Mouse (Mus musculus): ENCODE measurements around the gene Sertad2.
A peak's percentile ranks its signal among the peaks of the same experiment; 100 is the strongest.

Gene Sertad2

DNA sequence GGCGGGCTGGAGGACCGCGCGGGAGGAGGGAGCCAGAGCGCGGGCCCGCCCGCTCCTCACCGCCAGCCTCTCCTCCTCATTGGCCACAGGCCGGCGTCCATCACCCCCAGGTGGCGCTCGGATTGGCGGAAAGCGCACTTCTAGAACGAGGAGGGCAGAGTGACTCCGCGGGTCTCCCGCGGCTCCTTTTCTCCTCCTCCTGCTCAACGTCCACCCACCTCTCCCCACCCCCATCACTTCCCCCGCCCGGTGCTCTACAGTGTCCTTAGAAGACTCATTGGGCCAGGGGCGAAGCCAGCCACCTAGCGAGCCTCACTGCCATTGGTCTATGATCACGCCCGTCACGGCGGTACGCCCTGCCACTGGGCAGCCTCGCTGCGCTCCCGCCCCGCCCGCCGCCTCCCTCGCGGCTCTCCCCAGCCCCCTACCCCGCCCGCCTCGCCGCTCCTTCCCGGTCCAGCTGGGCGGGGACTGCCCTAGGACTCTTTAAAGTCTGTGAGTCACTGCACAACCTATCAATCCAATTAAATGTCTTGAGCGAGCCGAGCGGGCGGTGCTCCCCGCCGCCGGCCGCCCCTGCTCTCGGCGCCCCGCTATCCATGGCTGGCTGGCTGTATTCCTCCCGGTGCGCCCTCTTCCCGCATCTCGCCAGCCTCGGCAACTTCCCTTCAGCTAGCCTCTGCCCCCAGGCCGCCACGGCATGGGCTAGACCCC lies at the start of gene Sertad2:
Sertad2 (plus strand) TSS at position 515 of the 714 bp plus-strand sequence.
- DNase-seq (ENCODE audit: low spot score in 2 of 2), result peak; percentile 99 to 100

DNA sequence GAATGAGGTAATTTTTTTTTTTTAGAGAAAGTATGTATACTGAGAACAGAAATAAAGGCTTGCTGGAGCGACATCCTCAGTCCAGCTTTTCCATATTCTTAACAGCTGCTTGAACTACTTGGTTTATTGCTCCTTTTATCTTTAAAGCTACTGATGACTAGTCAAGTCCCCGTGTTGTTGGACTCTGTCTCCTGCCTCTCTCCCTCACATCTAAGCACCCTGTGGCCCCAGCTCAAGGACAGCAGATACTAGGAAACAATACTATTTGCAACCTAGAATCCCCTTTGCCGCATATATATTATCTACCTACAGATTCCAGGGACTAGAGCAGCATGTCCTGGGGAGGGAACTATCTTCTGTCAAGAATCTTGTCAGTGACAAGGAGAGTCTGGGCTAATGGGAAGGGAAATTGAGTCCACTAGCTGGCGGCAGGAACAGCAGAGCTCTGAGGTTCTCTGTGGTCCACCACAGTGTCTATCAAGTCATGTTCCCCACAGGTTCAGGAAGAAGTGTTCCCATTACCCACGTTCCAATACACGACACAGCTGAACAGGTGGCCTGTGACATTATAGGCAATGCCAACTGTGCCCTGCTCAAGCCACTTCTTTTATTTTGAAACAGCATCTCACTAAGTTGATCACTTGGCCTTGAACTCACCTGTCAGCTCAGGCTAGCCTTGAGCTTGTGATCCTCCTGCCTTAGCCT lies 49.0 kb upstream of the Sertad2 start:
- no peak for DNase-seq (ENCODE audit: low spot score in 2 of 2)

DNA sequence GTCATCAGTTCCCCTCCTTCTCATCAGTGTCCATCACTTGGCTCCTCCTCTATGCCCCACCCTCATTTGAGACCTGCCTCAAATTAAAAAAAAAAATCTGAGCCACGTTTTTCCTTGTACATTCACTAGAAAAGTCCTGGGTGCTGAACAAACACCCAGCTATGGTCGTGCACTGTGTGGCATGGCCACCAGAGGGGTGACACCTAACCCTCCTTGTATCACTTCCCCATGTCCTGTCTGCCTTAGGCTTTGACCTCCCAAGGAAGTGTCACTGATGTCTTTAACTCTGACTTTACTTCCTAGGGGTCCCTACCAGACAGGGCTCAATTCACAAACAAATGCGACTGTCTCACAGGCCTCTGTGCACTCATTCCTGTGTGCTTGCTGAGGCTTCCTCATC lies 42.5 kb upstream of the Sertad2 start:
- no peak for DNase-seq (ENCODE audit: low spot score in 2 of 2)

DNA sequence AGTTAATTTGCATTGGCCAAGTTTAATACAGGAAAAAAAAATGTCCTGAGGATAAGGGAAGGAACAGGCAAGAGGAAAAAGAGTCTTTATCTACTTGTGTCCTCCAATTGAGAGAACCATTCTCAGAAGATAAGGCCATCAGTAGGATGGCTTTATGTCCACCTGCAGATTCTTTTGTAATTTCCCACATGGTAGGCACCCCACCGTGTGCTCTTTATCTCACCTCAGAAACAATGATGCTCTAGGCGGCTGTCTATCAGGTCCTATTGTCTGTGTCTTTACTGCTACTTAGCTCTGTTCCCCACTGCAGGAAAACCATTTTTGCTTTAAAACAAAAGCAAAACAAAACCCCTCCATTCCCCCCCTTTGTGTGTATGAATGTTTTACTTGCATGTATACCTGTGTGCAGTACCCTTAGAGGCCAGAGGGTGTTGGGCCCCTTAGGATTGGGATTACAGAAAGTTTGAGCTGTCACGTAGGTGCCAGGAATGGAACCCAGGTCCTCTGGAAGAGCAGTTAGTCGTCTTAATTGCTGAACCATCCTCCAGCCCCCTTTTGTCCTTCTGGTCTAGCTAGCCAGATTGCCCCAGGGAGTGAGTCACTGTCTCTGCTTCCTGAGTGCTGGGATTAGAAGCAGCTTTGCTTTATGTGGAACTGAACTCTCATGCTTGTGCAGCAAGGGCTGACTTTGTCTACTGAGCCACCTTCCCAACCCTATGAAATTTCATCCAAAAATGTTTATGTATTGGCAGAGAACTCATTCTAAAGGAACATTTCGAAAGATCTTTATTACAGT lies 41.7 kb upstream of the Sertad2 start:
- DNase-seq (ENCODE audit: low spot score in 2 of 2), result no peak

DNA sequence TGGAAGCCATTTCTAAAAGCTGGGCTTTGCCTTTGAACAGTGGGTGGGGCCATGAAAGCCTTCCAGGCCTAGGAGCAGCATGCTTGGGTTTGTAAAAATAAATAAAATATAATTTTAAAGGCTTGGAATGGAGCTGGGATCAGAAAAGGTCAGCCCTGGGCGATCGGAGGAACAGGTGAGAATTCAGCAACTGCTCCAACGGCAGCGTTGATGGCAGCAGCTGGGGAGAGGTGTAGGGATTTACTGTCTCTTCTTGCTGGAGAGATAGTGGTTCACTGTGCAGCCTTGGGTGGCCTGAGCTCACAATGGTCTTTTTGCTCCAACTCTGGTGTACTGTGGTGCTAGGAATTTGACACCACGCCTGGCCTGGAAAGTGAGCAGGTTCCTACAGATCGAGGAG lies 29.5 kb upstream of the Sertad2 start:
- no peak for DNase-seq (ENCODE audit: low spot score in 2 of 2)

DNA sequence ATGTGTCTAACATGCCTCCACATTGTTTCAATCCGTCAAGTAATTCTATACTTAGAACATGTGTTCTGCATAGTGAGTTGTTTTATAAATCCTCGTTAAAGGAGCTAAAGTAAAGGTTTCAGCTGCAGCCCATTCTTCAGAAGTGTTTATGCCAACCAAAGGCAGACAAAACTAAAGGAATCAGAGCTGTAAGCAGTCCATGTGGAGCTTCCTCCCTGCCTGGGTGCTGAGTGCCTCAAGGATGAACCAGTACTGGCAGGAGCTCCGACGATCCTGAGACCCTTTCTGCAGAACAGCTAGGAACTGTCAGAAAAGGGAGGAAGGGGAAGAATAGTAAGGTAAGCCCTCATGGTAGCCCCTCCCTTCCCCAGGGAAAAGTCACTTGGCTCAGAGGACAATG lies 28.3 kb upstream of the Sertad2 start:
- DNase-seq (ENCODE audit: low spot score in 2 of 2), result no peak

DNA sequence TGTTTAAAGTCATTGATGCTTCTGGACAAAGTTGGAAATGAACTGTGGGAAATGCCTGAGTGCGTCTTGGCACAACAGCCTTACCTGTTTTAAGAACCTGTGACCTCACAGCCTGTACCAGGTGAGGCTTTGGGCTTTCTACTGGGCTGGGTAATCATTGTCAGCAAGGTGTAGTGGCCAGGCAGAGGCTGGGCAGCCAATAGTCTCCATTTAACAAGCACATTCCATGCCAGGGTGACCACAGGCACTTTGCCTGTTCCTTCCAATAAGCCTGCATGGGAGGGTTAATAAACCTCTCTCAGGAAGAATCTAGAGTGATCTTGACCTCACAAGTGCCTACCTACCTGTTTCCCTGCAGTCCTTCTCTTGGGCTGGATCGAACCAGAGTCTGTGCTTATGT lies 21.7 kb upstream of the Sertad2 start:
- DNase-seq (ENCODE audit: low spot score in 2 of 2), result no peak

DNA sequence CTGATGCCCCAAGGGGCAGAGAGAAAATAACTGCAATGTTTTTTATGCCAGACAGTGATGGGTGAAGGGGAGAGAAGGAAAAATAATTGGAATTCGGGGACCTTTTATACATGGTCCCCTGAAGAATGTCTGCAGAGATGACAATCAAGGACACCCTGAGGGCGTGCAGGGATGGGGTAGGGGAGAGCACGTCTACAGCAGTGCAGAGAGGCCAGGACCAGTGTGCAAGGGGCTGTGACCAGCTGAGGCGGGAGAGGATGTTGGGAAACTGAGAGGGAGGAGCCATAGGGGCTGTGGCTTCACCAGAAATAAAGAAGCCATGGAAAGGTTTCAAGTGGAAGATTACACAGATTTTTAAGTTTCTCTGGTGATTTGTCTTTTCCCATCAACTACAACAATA lies 20.3 kb upstream of the Sertad2 start:
- no peak for DNase-seq (ENCODE audit: low spot score in 2 of 2)

DNA sequence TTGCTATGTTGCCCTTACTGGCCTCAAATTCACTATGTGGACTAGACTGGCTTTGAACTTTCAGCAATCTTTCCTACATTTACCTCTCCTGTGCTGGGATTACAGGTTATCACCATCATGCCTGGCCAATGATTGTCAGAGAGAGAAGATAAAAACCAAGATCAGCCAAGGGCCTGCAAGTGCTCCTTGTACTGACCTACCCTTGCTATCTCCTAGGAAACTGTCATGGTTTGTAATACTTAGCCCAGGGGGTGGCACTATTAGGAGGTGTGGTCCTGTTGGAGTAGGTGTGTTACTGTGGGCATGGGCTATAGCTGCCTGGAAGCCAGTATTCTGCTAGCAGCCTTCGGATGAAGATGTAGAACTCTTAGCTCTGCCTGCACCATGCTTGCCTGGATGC lies 18.6 kb upstream of the Sertad2 start:
- no peak for DNase-seq (ENCODE audit: low spot score in 2 of 2)

DNA sequence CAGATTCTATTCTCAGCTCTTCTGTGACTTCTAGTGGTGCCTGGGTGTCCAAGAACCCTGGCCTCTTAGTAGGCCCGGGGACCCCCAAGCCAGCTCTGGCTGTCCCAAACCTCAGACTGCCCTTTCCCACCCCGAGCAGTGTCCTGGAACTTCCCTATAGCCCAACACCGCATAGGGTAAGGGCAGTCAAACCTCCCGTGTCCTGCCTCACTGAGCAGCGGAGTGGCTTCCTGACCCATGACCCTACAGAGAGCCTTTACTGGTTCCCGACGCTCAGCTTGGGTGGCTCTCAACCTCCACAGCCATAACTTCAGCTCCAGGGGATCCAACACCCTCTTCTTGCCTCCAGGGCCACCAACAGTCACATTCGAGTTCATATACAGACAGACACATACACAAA lies 17.1 kb upstream of the Sertad2 start:
- DNase-seq (ENCODE audit: low spot score in 2 of 2), result no peak

DNA sequence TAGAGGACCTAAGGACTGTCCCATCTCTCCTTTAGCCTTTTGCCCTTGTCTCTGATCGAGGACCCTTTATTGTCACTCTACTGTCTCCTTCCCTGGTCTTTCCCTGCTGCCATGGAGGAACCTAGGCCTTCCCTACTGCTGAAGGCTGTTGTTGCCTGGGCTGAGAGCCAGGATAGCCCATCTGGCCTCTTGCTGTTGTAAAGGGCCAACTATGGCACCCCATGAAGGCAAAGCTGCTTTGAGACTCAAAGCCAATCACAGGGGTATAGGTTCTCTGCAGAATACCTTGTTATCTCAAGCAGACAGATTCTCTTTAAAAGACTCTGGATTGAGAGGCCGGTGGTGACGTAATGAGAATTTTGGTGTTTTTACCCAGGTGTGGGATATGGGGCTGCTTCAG lies 15.2 kb upstream of the Sertad2 start:
- DNase-seq (ENCODE audit: low spot score in 2 of 2), result no peak

DNA sequence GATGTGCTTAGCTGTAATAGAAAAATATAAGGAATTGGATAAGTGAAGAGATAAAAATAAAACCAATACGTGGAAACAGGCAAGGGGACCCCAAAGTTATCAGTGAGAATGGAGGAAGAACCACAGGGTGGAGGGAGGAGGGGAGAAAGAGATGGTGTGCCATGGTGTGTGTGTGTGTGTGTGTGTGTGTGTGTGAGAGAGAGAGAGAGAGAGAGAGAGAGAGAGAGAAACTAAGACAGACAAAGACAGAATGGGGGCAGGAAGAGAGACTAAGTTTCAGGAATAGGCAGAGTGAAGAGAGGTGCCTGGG lies 11.4 kb upstream of the Sertad2 start:
- DNase-seq (ENCODE audit: low spot score in 2 of 2), result no peak

DNA sequence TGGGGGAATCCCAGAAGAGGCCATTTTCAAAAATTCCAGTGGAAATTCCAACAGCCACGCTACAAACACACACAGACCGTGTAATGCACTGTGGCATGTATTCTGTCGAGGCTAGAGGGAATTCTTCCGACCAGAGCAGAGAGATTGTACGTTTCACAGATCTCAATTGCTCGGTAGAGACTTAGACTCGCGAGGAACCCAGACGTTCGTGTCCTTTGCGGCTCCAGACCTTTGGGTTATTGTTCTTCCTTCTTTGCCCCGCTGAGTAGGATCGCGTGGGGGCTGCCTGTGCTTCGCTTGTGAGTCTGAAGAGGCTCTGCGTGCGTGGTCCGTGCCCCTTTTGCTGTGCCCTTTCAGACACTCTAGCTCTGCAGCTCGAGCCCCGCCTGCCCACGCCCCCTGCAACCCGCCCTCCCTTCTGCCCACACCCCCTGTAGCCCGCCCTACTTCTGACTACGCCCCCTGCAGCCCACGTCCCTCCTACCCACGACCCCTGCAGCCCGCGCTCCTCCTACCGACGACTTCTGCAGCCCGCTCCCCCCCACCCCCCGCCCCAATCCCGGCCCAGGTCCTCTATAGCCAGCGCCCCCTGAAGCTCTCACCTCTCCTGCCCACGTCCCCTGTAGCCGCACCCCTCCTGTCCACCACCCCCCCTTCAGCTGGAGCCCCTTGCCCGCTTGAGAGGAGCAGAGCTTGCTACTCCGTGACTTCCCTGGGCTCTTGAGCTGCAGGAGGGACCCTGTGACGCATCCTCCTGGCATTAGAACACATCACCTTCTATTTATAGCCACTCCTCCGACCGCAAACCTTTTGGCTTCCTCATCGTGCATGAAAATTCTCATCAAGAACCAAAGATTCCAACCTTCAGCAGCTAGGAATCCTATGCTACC lies 10.8 kb upstream of the Sertad2 start:
- peak; percentile 54 to 72 for DNase-seq (ENCODE audit: low spot score in 2 of 2)

DNA sequence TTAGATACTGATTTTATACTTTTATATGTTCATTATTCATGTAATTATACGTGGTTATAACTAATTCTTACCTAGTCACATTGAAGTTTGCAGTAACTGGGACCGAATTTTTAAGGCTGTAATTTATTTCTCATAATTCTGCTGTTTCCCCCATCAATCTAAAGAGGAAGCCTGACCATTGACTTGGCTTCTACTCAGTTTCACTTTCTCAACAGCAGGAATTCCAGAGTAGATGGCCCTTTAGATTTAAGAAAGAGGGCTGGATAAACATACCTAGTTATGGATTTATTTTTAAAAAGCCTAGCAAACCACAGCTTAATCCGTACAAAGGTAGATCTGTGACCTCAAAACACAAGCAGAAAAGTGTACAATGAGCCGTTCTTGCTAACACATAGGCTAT lies 9.8 kb upstream of the Sertad2 start:
- DNase-seq (ENCODE audit: low spot score in 2 of 2), result no peak

DNA sequence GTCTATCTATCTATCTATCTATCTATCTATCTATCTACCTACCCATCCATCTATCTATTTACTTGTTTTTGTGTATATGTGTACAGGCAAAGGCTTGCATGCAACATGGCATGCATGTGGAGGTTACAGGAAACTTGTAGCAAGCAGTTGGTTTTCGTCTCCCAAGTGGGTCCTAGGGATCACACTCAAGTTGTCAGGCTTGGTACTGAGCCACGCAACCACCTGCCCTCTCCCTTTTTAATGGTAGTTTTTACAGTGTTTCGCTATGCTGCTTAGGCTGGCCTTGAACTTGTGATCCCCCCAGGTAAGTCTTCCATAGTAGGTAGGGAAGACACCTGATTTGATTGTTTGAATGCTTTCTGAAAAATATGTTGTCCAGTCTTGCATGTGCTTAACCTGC lies 5.8 kb upstream of the Sertad2 start:
- no peak for DNase-seq (ENCODE audit: low spot score in 2 of 2)

DNA sequence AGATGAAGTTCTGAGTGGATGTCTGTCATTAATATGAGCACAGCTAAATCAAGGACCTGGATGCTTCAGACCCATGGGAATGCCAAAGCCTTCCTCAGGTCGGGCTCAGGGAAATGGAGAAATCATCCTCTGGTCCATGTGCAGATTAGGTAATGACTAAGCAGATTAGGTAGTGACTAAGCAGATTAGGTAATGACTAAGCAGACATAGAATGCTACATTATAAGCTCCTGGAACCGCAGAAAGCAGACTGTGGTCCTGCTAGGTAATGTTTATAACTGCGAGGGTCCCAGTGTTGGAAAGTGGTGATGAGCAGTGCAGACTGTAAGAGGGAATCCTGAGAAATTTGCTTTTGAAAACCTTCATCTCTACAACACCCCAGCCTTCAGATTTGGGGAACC lies 4.6 kb upstream of the Sertad2 start:
- DNase-seq (ENCODE audit: low spot score in 2 of 2), result no peak

DNA sequence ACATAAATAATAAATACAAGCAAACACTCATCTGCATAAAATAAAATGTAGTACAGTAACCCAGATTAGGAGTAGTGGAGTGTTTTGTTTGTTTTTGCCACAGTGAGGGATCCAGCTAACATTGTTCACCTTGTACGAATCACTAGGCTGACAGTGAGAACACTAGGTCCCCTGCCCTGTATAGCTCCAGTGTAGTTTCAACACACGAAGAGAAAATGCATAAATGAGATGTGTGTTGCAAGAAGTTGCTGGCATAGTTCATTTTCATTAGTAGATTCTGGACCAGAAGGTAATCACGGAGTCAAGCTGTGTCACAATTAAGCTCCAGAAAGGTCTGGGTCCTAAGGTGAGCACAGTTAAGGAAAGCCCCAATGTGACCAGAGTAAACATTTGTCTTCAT lies 1.8 kb upstream of the Sertad2 start:
- no peak for DNase-seq (ENCODE audit: low spot score in 2 of 2)

DNA sequence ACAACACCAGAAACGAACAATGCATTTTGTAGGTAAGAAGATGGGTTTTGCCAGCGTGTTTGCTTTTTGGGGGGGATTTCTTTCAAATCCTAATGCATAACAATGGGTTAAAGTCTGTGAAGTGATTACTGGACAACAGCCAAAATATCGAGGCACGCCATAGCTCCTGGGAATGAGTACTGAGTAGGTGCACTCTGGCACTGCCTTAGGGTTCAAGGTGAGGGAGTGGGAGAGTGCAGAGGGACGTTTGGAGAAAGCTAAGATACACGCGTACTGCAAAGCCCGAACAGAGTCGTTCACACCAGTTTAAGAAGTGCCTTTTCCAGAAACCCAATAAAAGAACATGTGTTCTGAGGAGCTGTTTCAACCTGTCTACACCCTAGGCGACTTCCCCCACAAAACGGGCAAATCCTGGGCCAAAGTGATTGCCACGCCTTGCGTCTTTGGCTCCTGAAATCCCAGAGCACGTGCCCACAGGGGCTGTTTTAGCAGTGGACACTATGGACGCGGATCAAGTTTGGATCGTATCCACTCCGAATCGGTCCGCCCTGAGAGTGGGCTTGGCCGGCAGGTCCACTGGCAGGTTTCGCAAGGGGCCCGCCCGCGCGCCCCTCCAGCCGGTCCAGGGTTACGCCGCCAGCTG lies 937 bp upstream of the Sertad2 start:
- DNase-seq (ENCODE audit: low spot score in 2 of 2), result no peak

DNA sequence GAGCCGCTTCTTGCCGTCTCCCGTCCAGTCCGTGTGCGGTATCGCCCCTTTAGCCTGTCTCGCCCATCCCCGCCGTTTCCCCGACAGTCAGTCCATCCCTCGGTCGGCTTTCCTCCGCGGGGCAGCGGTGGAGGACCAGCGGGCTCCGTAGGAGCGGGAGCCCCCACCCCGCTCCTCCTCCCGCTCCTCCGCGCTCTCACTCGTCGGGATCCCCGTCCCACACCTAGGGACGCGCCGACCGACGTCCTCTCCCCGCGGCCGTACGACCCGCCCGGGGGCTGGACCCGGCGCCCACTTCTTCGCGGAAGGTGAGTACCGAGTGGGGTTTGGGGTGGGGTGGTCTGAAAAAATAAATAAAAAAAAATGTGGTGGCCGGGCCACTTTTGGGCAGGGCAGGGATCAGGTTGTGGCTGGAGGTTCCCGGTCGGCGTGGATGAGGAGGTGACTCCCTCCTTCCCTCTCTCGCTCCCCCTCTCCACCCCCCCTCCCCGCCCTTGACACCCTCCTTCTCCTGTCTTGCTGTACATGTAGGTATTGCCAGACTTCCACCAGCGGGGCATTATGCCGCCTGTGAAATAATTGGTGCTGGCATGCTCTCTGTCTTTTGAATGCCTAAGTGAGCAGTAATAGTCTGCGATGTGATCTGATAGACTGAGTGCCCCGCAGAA lies 534 bp downstream of the Sertad2 start:
- peak in 1 of 2 experiments; percentile 63 for DNase-seq (ENCODE audit: low spot score in 2 of 2)

DNA sequence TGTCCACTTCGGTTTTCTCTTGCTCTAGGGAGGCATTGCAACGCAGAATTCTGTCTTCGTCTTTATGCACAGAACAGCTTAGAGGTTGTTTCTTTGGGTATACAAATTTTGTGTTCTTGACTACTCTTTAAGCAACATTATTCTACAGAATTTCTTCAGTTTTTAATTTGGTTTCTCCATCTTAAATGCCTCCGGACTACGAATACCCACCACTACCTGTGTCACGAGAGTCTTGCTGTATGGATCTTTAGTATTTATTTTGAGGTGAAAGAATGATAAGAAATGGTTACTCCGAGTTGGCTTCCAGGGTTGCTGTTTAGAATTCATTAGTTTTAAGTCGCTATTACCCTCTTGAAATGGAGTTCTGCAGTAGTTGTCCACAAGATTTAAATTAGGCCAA lies 1.3 kb downstream of the Sertad2 start:
- DNase-seq (ENCODE audit: low spot score in 2 of 2), result no peak
